Mouse (Mus musculus) lung, postnatal 14 days (tissue): ENCODE measurements around the gene Sh3rf3.
A peak's percentile ranks its signal among the peaks of the same experiment; 100 is the strongest.

ENCODE experiments used
- DNase-seq: peaks from one replicate; pipeline ENCODE4 v3.0.0; 2021

Sh3rf3 gene

GRCm38 (mm10) chr10:58922216-58922829, 109.2 kb downstream of the Sh3rf3 start:
- no peak for DNase-seq

GRCm38 (mm10) chr10:58922993-58923392, 109.8 kb downstream of the Sh3rf3 start:
- no peak for DNase-seq

GRCm38 (mm10) chr10:58926578-58926977, 113.4 kb downstream of the Sh3rf3 start:
- no peak for DNase-seq

- no peak for DNase-seq
Observed at GRCm38 (mm10) chr10:58928952-58929442, 115.8 kb downstream of the Sh3rf3 start.

GRCm38 (mm10) chr10:58932151-58932773, 119.1 kb downstream of the Sh3rf3 start:
- no peak for DNase-seq

- no peak for DNase-seq
Observed at GRCm38 (mm10) chr10:58935606-58936005, 122.4 kb downstream of the Sh3rf3 start.

GRCm38 (mm10) chr10:58936441-58936860, 123.3 kb downstream of the Sh3rf3 start:
- no peak for DNase-seq

- DNase-seq = no peak
Observed at GRCm38 (mm10) chr10:58937521-58937920, 124.4 kb downstream of the Sh3rf3 start.

GRCm38 (mm10) chr10:58942819-58943218, 129.7 kb downstream of the Sh3rf3 start:
- DNase-seq = no peak

GRCm38 (mm10) chr10:58943661-58944400, 130.7 kb downstream of the Sh3rf3 start:
- DNase-seq = no peak

- DNase-seq = no peak
Observed at GRCm38 (mm10) chr10:58944930-58945329, 131.8 kb downstream of the Sh3rf3 start.

GRCm38 (mm10) chr10:58949770-58950638, 136.8 kb downstream of the Sh3rf3 start:
- no peak for DNase-seq

GRCm38 (mm10) chr10:58960193-58960592, 147.0 kb downstream of the Sh3rf3 start:
- DNase-seq = no peak

GRCm38 (mm10) chr10:58968236-58968635, 155.1 kb downstream of the Sh3rf3 start:
- DNase-seq = no peak

GRCm38 (mm10) chr10:58969351-58969750, 156.2 kb downstream of the Sh3rf3 start:
- no peak for DNase-seq

GRCm38 (mm10) chr10:58972115-58972514, 159.0 kb downstream of the Sh3rf3 start:
- peak; percentile 35 for DNase-seq

- no peak for DNase-seq
Observed at GRCm38 (mm10) chr10:58974138-58974537, 161.0 kb downstream of the Sh3rf3 start.

- DNase-seq = no peak
Observed at GRCm38 (mm10) chr10:58979320-58979959, 166.3 kb downstream of the Sh3rf3 start.

GRCm38 (mm10) chr10:58981674-58982329, 168.6 kb downstream of the Sh3rf3 start:
- DNase-seq = no peak

- DNase-seq = no peak
Observed at GRCm38 (mm10) chr10:58982546-58983154, 169.5 kb downstream of the Sh3rf3 start.

- no peak for DNase-seq
Observed at GRCm38 (mm10) chr10:58991611-58992010, 178.5 kb downstream of the Sh3rf3 start.
